Mouse (Mus musculus) CH12F3 (cell line): Measurements from ENCODE around the gene Anxa4.

Experiments used
- in situ Hi-C: fragments of 300-500 bp; cut with MboI; formaldehyde crosslinking; loops from 2 replicates; pipeline ENCODE4 v1.14.3; 2020; ENCODE audit warnings: low sequenced_read_pairs

The Anxa4 gene

GRCm38 (mm10) chr6:86686971-86687370 lies 106.4 kb downstream of the Anxa4 start:
- in situ Hi-C loops: no loop called here
